Mouse (Mus musculus) c-Kit-positive CD71-positive TER-119-negative erythroid progenitor cells, embryonic 14.5 days (primary cell): ENCODE measurements at regions not wholly inside any gene's neighbourhood (a gene's known extent, or its start where the extent isn't known, plus 50 kb on each side); places are given as distances from the start of the nearest gene placed in this dataset.
"Not testable (repeated sequence)": the region's sequence is repeated elsewhere in the genome, so short reads cannot be mapped to it uniquely, and the experiment has no call there.

ENCODE experiments used
- DNase-seq: peaks from one replicate; pipeline ENCODE4 v3.0.0-alpha.2; 2013; ENCODE audit warnings: low read depth

DNA sequence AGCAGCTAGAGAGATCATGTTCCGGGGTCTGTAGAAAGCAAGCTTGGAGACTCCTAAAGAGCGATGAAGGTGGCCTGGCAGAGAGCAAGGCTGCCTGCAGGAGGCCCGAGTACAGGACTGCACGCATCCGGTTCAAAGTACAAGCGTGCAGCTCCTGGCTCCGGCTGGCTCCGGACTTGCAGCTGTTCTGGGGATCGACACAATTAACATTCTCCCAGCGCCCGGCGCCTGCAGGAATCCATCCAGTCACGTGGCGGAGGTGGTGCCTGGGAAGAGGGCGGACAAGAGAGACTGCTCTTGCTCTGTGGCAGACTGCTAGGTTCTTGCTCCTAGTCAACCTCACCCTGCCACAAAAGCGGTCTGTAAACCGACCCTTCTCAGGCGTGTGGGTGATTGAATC lies 86.9 kb downstream of the Bdh1 start:
- no peak for DNase-seq

DNA sequence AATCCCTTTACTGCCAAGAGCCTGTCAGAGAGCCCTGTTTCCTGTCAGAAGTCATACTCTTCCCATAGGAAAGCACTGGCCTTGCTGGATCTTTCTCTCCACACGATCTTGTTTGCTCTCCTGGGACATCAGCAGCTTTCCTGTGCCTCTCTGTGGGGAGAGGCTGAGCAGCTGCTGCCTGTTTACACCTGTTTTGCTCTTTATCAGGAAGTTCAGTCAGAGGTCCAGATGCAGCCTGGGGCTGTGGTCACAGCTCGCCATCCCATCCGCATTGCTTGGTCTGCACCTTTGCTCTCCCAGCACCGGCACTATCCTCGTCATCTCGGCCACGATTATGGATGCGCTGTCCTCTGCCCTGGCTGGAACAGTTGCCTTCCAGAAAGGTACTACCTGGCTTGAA lies 88.0 kb downstream of the Bdh1 start:
- DNase-seq = no peak

DNA sequence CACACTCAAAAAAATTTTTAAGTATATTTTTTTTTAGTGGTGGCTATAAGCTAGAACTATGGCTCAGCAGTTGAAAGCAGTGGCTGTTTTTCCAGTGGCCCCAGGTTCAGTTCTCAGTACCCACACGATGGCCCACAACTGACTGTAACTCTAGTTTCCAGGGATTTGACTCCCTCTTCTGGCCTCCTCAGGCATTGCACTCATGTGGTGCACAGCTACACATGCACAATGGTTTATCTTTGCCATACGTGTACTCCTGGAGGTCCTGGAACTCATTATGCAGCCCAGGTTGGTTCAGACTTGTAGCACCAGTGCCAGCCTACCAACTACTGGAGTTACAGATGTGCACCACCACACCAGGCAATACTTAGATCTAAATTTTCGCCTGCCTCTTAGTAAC lies 96.7 kb downstream of the Bdh1 start:
- DNase-seq = no peak

DNA sequence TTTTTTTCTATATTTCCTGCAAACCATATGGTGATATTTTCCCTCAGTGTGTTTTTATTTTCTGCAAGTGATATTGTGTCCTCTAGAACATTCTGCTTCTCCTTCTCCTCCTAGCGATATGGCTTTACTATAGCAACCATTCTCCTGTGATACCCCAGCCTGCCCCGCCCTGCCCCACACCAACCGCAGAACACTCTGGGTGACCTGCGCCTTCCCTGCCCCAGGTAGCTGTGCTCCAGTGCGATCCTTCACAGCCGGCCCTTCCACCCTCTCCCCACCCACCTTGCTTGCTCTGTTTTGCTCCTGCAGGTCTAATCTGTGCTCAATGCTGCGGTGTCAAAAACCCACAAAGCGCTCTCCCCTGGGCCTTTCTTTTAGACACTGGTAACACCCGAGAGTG lies 98.0 kb downstream of the Bdh1 start:
- DNase-seq = no peak

DNA sequence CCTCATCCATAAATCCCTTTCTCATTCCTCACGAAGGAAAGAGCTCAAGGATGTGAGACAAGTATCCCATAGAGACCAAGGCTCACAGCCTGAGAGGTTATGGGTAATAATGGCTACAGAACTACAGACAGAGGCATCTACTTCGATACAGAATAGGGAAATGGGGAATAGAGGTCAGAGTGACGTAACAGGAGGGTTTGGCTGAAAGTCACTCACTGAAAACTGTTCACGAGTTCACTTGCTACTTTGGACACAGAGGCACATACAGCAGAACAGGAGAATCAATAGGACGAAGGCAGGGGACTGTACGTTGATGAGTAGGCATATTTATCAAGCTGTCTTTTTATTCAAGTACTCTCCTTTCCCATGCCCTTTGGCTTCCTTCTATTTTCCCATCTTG lies 99.7 kb downstream of the Bdh1 start:
- DNase-seq = no peak

DNA sequence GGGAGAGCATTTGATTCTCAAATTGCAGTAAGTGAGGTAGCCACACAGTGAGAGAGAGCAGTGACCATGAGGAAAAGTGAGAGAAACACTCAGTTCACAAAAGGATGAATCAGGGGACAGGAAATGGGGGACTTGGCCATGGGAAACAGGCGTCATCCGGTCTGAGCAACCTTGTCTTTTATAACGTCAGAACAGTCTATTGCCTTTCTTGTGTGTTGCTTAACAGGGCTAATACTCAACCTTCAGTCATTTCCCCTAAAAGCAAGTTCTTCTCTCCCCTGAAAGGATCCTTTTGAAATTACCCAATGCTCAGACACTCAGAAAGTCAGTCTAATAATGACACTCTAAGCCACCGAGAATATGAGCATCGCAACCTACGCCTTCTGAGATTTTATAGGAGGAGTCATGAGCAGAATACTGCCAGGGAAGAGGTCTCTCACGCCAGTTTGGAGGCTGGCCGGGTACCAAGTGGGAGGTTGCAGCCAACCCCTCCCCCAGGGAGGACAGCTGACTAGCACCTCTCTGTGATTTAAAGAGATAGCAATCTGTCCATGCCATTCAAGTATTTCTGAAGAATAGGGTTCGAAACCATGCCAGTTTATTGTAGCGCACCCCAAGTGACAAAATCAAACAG lies 104.7 kb downstream of the Bdh1 start:
- no peak for DNase-seq

DNA sequence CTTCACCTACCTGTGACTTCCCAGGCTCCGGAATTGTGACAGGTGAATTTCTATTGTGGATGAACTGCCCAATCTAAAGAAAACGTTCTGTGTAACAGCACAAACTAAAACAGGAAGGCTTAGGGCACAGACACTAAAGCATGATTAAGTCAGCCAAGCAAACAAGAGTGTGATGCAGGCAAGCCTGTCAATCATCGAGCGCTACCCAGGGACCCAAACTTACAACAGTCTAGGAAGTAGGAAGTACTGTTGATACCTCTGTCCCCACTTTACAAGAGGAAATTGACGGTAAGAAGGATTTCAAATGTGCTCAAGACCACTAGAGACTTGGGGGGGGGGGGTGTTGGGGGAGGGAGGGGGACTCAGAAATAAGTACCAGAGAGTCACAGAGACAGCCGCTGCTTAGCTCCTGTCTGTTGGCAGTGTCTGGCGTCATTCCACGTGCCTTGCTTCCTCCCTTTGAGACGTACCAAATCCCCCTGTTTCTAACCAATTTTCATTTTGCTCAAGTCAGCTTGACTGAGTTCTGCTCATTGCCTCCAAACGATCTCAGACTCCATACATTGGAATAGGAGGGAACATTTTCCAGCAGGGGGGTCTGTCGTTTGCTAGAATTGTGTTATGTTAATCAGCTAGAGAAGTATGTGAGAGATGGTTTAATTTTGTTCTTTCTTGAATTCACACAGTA lies 106.7 kb downstream of the Bdh1 start:
- DNase-seq = no peak

DNA sequence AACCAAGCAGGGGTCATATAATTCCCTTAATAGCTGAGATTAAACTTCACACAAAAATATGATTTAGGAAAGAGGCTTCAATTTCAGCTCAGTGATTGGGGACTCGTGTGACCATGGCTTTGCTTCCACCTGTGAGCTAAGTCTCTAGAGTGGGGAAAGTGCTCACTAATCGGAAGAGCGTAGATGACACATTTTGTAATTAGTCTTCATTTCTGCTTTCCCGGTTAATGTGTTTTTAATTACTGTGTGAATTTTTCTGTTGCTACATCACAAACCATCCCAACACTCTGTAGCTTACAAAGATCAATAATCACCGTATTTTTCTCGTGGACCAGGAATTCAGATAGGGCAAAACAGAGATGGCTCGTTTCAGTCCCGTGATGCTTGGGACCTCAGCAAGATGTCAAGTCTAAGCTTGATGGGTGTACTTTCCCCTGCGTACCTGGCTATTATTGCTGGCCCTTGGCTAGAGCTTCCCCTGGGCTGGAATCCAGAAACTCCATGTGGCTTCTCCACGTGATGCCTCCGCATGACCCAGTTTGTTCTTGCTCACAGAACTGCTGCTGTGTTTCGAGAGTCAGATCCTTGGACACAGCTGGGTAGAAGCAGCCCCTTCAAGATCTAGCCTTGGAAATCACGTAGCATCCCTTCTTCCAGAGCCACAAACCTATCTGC lies 107.3 kb downstream of the Bdh1 start:
- DNase-seq = no peak

DNA sequence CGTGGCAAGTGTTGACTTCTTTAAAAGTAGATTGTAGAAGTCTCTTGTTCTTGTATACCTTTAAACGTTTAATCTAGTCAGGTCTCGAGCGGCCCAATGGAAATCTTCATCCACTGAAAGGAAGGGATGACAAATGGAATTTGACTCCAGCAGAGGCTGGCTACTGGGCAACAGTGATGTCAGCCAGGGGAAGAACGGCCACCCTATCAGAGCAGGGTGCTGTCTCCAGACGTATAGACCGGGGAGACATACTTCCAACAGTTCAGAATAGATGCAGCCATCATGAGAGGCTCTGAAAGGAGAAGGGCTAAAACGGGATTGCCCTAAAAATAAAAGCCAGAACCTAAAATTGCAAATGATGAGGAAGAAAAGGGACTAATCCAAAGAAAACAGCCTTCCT lies 108.0 kb downstream of the Bdh1 start:
- no peak for DNase-seq

DNA sequence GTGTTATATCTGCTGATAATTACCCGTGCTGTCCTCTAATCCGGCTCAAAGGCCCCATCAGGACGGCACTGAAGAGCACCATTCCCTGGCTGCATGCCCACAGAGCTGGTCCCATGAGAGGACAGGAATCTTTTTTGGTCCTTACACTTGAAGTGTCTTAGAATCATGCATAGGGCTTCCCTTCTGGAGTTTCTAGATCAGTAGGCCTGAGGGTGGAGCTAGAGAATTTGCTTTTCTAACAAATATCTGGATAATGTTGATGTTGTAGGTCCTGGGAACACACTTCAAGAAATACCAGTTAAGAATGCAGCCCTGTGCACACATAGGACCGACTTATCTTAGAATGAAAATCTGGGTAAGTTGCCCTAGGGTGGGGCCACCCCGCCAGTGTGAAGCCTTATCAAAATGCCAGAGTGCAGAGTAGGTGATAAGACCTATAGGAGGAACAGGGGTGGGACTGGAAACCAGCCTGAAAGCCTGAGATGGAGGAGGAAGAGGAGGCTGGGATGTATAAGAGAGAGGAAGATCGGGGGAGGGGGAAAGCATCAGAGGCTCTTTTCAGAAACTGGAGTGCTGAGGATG lies 111.2 kb downstream of the Bdh1 start:
- DNase-seq = peak; percentile 52

DNA sequence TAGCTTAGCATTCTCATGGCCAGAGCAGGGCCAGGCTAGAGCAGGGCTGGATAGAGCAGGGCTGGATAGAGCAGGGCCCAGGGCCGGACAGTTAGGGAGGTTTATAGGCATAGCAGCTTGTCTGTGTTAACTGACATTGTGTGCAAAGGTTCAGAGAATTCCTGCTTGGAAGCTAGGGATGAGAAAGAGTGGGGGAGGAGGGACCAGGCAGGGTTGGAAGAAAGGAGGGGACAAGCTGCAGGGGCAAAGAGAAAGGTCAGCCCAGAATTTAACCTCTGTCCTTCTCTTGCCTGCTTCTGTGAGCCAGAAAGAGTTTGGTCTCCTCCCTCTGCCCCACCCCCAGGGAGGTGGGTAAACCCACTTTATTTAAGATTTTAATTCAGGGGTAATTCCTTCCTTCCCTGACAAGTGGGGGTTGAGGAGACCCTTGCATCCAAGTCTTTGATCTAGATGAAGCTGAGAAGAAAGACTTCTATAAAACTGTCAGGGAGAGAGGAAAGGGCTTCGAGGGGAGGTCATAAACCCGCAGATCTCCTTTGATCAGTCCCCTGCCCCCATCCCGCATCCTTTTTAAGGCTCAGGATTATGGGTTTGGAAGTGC lies 112.9 kb downstream of the Bdh1 start:
- DNase-seq = no peak

DNA sequence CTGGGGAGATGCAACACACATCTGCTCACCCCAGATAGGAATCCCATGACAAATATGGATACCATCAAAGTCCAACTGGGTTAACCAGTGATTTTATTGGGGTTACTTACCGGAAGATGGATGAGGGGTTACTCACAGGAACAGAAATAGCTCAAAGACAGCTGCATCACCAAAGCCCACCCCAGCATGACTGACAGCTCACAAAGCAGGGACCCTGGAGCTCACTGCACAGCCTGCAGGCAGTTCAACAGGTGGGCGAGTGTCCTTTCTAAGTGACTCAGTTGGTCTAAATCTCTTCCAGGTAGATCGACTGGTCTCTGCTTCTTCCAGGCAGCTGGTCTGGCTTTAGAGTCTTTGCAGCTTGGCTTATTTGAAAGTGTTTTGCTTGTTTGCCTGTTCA lies 114.2 kb downstream of the Bdh1 start:
- DNase-seq = no peak

DNA sequence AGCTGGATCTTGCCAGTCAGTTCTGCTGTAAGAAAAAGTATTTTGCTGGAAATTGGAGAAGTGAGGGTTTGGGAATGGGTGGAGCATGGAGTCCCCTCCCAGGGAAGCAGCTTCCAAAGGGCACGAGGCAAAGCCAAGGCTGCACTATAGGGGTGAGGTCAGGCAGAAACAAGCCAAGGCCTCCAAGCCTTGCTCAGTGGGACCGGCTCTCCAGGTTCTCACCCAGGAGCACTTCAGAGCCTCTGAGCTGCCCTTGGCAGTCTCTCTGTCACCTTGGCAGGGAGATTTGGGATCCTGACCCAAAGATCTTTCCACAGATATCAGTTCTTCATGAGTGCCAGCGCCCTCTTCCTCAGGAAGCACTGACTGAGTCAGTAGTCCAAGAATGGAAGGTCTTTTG lies 116.5 kb downstream of the Bdh1 start:
- DNase-seq = no peak

DNA sequence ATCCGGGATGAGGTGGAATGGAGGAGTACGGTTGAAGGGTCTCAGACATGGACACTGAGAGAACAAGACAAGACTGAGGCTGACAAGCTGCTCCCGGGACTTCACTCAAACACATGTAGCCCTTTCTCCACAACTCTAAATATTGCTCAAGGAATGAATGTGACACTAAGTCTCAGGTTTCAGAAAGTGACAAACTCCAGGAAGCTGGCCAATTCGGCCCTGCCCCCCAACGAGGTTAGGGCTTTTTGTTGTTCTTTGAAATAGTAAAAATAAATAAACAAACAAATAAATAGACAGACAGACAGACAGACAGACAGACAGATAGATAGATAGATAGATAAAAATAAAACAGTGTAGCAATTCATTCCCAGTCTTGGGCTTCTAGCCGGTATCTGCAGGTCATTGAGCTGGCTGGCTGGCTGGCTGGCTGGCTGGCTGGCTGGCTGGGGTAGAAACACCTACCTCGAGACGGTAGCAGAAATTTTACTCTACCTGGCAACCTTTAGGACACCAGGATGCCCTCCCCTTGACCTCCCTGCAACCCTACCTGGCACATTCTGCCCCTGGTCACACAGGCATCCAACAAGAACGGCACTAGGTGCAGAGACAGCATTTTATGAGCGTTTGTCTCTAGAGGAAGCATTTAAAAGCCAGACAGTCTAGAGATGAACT lies 119.6 kb upstream of the Dlg1 start:
- DNase-seq = no peak

DNA sequence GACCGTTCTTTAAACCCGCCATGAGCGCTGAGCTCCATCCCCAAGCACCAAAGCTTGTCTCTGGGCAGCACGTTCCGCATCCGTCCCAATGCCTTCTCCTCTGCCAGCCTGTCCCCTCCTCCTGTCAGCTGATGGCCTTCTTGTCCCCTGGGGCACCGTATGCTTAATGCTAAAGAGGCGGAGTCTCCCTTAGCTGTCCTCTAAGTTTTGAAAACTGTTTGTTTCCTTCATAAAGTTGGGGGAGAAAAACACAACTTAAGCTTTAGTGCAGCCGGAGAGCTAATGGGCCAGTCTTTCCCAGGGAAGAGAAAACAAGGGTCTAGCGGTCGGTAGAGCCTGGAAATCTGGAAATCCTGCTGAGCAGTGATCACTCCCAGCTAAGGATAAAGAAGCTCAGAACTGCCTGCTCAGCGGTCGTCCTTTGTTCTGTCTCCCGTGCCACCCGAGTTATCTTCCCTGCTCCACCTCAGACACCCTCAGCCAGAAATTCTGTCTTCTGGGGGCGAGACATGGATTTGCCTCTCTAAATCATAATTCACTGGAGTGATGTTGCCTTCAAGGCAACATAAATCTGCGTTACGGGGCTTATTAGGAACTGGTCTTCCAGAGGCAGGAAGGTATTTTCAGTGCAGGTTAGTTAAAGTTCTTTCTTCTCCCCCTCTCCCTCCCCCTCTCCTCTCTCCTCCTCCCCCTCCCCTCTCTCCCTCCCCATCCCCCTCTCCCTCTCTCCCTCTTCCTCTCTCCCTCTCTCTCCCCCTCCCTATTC lies 117.0 kb upstream of the Dlg1 start:
- no peak for DNase-seq

DNA sequence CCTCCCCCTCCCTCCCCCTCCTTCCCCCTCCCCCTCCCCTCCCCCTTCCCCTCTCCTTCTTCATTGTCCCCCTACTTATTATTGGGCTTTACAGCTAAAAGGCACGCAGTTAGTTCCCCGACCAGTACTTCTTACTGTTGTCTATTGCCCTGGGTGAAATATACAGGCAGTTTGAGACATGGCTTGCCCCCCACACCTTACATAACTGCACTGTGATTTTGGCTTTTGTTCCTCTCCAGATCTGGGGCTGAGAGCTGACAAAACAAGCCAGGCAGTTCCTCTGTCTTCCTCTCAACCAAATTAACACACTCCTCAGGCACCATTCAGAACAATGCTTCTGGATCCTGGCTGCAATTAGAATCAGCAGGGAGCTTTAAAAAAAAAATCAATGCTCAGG lies 116.4 kb upstream of the Dlg1 start:
- DNase-seq = no peak

DNA sequence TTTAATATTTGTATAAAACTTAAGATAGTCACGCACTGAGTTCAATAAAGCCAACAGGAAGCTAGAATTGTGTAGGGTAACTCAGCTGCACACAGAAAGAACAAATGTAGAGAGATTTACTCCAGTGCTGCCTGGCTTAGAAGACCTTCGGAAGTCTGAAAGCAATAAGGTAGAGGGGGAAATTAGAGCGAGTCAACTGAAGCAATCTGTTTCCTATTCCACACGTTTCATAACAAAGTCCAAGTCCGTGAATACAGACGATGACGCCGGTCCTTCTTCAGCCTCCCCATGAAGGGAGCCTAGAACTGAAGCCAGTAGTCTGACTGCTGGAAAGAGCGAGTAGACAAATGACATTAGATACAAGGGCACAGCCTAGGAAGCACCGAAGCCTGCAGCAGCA lies 115.9 kb upstream of the Dlg1 start:
- DNase-seq = no peak

DNA sequence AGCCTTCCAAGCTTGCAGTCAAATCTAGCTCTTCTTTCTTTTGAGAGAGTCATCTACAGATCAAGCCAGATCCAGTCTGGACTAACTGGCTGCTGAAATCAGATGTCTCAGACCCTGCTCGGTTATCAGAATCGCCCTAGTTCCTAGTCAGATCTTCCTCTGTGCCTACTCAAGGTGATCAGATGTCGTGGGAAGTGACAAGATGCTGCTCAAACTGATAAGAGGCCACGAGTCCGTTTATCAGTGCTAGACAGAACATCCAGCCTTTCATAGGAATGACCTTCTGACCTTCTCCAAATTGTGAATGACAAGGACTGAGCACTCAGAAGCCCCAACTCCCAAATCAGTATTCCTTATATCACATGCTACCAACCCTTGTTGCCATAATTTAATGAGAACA lies 113.3 kb upstream of the Dlg1 start:
- no peak for DNase-seq

DNA sequence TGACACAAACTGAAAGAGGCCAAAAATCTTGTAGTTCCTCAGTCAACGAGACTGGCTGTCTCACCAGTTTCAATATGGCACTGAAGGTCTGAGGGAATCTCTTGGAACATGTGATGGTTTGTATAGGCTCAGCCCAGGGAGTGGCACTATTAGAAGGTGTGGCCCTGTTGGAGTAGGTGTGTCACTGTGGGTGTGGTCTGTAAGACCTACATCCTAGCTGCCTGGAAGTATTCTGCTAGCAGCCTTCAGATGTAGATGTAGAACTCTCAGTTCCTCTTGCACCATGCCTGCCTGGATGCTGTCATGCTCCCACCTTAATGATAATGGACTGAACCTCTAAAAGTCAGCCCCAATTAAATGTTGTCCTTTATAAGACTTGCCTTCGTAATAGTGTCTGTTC lies 112.7 kb upstream of the Dlg1 start:
- not testable (repeated sequence) for DNase-seq

DNA sequence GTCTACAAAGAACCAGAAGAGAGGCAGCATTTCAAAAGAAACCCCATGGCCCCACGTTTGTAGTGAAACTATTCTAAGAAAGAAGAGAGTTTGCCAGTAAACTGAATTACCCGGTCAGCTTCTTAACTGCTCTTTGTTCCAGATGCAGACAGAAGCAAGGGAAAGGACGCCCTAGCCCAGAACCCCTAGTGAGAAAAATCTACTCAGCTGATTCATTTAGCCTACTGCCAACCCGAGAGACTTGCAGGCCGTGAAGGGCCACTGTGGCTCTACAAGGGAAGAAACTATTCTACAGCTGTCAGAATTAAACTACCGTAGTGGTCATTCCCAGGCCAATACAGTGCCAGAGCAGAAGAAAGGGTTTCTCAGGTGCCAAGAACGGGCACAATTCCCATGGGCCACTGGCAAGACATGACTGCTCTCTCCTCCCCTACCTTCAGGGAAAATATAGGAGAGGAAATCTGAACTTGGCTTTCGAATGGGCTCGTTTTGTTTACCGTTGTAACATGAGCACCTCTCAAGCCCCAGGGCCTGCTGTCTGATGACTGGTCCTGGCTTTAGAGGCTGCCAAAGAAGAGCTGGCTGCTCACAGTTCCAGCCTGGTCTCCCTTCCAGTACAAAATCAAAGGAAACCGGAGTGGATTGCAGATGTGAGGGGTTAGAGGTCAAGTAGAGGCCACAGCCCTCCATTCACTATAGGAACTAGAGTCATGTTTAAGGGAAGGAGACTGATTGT lies 111.7 kb upstream of the Dlg1 start:
- no peak for DNase-seq
